Mouse (Mus musculus): ENCODE results near the gene Znrf4. TPM values are rescaled to one million over a fixed set of nuclear protein-coding genes. Genes with fewer than 3 reads are reported as not detected.
"Not testable (repeated sequence)": the region's sequence is repeated elsewhere in the genome, so short reads cannot be mapped to it uniquely, and the experiment has no call there.

The Znrf4 gene
- total RNA-seq, 2 experiments from 2014 or later = not detected

GRCm38 (mm10) chr17:56536192-56536591, 24.0 kb upstream of the Znrf4 start:
- peak in 1 of 2 experiments; percentile 61 for DNase-seq (ENCODE audit: low spot score in 2 of 2)

GRCm38 (mm10) chr17:56524943-56525342, 12.7 kb upstream of the Znrf4 start:
- DNase-seq (ENCODE audit: low spot score in 2 of 2) = no peak

GRCm38 (mm10) chr17:56522744-56523143, 10.5 kb upstream of the Znrf4 start:
- peak in 1 of 2 experiments; percentile 20 for DNase-seq (ENCODE audit: low spot score in 2 of 2)

DNA sequence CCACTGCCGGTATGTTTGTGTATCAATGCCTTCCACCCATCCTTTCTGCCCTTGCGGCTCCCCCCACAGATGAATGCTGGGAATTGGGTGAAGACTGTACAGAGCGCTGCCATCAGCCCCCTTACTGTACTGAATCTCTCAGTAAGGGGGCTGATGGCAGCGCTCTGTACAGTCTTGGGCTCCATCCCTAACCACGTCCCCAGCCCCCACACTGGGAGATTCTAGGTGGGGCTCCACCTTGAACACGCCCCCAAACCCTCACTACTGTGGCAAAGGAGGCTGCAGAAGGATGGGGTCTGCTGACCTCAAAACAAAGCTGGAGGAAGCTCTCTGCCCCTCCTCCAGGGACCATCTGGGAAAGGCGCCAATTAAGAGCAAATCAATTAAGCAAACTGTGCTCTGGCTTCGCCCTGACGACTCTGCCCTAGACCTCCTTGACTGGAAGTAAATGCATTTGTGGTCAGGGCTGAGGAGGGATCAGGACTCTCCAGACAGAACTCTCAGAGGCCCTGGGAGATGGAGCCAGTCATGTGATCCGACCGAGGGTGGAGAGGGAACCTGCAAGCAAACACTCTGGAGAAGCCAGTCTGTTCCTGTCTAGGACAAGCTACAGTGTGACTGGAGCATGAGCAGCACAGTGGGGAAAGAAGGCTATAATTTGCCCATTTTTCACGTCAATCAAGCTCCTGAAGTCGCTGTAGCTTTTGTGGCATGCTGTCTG, 3.6 kb upstream of the Znrf4 start:
- peak in 1 of 2 experiments; percentile 34 for DNase-seq (ENCODE audit: low spot score in 2 of 2)

GRCm38 (mm10) chr17:56514916-56515315, 2.7 kb upstream of the Znrf4 start:
- DNase-seq (ENCODE audit: low spot score in 2 of 2) = peak in 1 of 2 experiments; percentile 16

DNA sequence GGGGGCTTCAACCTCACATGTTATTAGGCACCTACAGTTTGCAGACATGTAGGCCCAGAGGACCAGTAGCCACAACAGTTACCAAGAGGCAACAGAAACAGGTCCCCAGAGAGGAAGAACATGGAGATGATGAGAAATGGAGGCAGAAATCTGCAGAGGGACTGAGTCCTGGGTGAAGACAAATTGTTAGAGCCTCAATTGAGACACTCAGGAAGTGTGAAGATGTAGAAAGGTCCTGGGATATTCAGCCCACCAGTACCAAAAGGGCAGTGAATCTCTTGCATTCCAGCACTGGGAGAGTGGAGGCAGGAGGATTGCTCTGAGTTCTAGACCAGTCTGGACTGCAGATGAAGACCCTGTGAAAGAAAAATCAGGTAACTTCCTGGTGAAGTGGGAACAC, 2.1 kb upstream of the Znrf4 start:
- DNase-seq (ENCODE audit: low spot score in 2 of 2) = peak in 1 of 2 experiments; percentile 10

GRCm38 (mm10) chr17:56511707-56512090, 532 bp downstream of the Znrf4 start:
- no peak for DNase-seq (ENCODE audit: low spot score in 2 of 2)

- peak in 1 of 2 experiments; percentile 47 for DNase-seq (ENCODE audit: low spot score in 2 of 2)
Observed at GRCm38 (mm10) chr17:56510970-56511706, 1.1 kb downstream of the Znrf4 start.

DNA sequence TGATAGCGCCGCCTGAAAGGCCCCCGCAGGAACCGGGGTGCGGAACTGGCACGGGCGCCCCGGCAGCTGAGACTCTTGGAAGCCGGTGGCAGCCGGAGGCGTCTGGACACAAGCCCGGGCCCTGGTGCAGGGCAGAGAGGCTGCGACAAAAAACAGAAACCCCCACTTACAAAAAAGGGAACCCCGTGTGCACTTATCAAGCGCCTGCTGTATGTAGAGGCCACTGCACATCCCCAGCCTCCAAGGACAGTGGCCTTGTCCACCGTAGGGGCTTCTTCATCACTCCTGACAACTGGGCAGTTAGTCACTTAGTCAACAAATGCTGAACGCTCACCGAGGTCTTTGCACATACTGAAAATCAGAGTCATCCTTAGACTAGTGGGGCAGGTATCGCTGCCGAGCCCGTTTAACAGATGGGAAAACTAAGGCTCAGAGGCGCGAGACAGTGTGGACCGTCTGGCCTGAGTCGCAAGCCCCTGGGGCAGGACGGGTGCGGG, 1.7 kb downstream of the Znrf4 start:
- DNase-seq (ENCODE audit: low spot score in 2 of 2) = peak; percentile 81 to 83

DNA sequence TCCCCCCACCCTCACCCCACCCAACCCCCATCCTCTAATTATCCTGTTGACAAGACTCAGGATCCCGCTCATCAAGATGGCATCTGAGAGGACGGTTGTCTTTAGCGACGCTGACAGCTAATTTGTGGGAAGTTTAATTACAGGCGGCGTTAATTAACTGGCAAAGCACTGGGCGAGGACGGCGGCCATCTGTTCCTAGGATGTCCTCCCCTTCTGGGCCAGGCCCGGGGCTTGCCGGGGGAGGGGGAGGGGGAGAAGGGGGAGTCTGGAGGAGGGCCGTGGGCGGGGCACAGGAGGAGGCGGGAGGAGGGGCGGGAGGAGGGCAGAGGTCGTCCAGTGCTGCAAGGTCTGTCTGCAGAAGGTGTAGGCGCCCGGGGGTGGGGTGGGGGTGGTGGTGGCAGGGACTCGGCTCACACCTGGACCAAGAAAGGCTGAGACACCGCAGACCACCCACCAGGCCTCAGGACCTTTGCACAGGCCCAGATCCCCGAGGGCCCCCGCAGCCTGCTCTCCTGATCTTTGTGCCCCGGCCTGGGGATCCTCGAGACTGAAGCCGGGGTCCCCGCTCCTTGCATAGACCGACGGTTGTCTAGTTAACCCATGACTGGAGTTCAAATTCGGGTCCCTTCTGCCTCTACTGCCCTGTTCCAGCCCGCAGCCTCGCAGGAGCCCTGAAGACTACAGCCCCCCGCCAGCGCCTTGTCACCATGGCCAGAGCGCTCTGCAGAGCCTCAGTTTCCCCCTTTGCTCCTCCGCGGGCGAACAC, 2.3 kb downstream of the Znrf4 start:
- peak; percentile 66 to 72 for DNase-seq (ENCODE audit: low spot score in 2 of 2)

- peak; percentile 18 to 28 for DNase-seq (ENCODE audit: low spot score in 2 of 2)
Observed at GRCm38 (mm10) chr17:56509021-56509640, 3.1 kb downstream of the Znrf4 start.

GRCm38 (mm10) chr17:56507161-56508068, 4.8 kb downstream of the Znrf4 start:
- peak; percentile 96 for DNase-seq (ENCODE audit: low spot score in 2 of 2)

GRCm38 (mm10) chr17:56506417-56507065, 5.7 kb downstream of the Znrf4 start:
- DNase-seq (ENCODE audit: low spot score in 2 of 2) = peak; percentile 8 to 34

DNA sequence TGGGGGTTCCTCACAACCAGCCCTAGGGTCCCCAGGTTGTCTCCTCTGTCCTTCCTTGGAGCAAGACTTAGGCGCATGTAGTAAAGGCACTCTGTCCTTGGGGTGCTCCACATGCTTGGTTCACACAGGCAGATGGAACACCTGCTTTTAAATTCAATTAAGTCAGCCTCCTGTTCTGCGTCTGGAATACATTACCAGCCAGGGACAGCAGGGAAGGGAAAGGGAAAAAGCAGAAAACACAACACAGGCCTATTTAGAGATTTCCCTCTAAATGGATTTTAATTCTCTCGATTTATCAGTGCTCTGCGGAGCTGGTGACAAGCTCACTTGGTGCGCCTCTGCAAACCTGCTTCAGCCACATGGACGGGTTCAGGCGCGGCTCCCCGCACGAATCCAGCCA, 6.8 kb downstream of the Znrf4 start:
- DNase-seq (ENCODE audit: low spot score in 2 of 2) = peak in 1 of 2 experiments; percentile 17

DNA sequence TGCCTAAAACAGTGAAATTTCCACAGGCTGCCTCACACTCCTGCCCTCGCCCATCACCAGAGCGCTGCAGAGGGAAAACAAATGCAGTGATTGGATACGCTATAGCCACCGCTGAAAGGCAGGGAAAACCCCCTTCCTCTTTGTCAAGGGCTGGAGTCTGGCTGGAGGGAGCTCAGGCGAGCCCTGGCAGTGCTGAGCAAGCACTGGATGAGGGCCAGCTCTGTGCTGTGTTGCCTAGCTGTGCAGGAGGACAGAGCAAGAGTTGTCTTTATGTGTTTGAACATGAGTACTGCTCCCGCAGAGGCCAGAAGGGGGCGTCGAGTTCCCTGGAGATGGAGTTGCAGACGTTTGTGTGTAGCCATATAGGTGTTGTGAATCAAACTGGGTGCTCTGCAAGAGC, 9.7 kb downstream of the Znrf4 start:
- peak; percentile 85 to 88 for DNase-seq (ENCODE audit: low spot score in 2 of 2)

- not testable (repeated sequence) for DNase-seq (ENCODE audit: low spot score in 2 of 2)
Observed at GRCm38 (mm10) chr17:56501635-56502400, 10.4 kb downstream of the Znrf4 start.

- DNase-seq (ENCODE audit: low spot score in 2 of 2) = no peak
Observed at GRCm38 (mm10) chr17:56499229-56499628, 13.0 kb downstream of the Znrf4 start.

- DNase-seq (ENCODE audit: low spot score in 2 of 2) = no peak
Observed at GRCm38 (mm10) chr17:56494480-56494879, 17.8 kb downstream of the Znrf4 start.

- no peak for DNase-seq (ENCODE audit: low spot score in 2 of 2)
Observed at GRCm38 (mm10) chr17:56493841-56494240, 18.4 kb downstream of the Znrf4 start.

Measured in layer of hippocampus, postnatal 10 days (tissue).